Mouse (Mus musculus) hindbrain, embryonic 10.5 days (tissue): ENCODE measurements at regions not wholly inside any gene's neighbourhood (a gene's known extent, or its start where the extent isn't known, plus 50 kb on each side); places are given as distances from the start of the nearest gene placed in this dataset.

Experiments used
- DNase-seq: peaks from one replicate; pipeline ENCODE4 v3.0.0-alpha.2; 2017; ENCODE audit warnings: low spot score
- H3K27ac ChIP-seq: fragments of 300-500 bp; sonication (generic); 2 replicates; pipeline ENCODE4 v1.5.1; 2016; ENCODE audit warnings: mild to moderate bottlenecking, moderate library complexity
- H3K27me3 ChIP-seq: fragments of 300-500 bp; sonication (generic); 2 replicates; pipeline ENCODE4 v1.6.1; 2016; ENCODE audit warnings: mild to moderate bottlenecking; ENCODE audit not compliant: poor library complexity, insufficient read depth, severe bottlenecking
- H3K36me3 ChIP-seq: fragments of 300-500 bp; sonication (generic); 2 replicates; pipeline ENCODE4 v1.6.1; 2016; ENCODE audit warnings: mild to moderate bottlenecking, moderate library complexity
- H3K4me1 ChIP-seq: fragments of 300-500 bp; sonication (generic); replicated peaks from 2 replicates; pipeline ENCODE4 v1.6.1; 2016; ENCODE audit warnings: mild to moderate bottlenecking
- H3K4me3 ChIP-seq: fragments of 300-500 bp; sonication (generic); 2 replicates; pipeline ENCODE4 v1.5.1; 2016; ENCODE audit warnings: mild to moderate bottlenecking, moderate library complexity
- H3K9me3 ChIP-seq: fragments of 300-500 bp; sonication (generic); 2 replicates; pipeline ENCODE4 v1.6.1; 2016; ENCODE audit warnings: mild to moderate bottlenecking, moderate library complexity
- WGBS: fragments of 180-500 bp; shearing (Covaris S2); methylation state at CpG from one replicate; pipeline ENCODE4 v1.1.7; 2016; 5-methylcytosine and 5-hydroxymethylcytosine counted together

GRCm38 (mm10) chr12:54440851-54441593 is 215.4 kb downstream of the Sptssa start:
- DNase-seq: no peak
- no peaks in the 10 kb centered on the region for H3K9me3 ChIP-seq
- H3K27ac ChIP-seq: no peak overlapping the region
- H3K27me3 ChIP-seq: no peaks in the 10 kb centered on the region
- no peaks in the 10 kb centered on the region for H3K36me3 ChIP-seq
- H3K4me1 ChIP-seq: peaks cover 11% of the 10 kb centered on the region
- no peak overlapping the region for H3K4me3 ChIP-seq
- 88% methylated on average over 6 of the region's 6 CpGs for WGBS

GRCm38 (mm10) chr12:54438793-54439192 is 217.6 kb downstream of the Sptssa start:
- Histone ChIP-seq H3K36me3 (no peaks in the 10 kb centered on the region), H3K9me3 (no peaks in the 10 kb centered on the region), H3K27me3 (no peaks in the 10 kb centered on the region), H3K4me3 (no peak overlapping the region), H3K4me1 (peaks cover 11% of the 10 kb centered on the region), H3K27ac (no peak overlapping the region)
- 81% methylated on average over 4 of the region's 4 CpGs for WGBS
- DNase-seq: no peak

- no peak overlapping the region for H3K27ac ChIP-seq
- WGBS: 86% methylated on average over 6 of the region's 6 CpGs
These were observed 221.6 kb upstream of the Egln3 start for GRCm38 (mm10) chr12:54425236-54425635.

GRCm38 (mm10) chr12:54414829-54415228 is 211.2 kb upstream of the Egln3 start:
- H3K27ac ChIP-seq: no peak overlapping the region
- DNase-seq: no peak
- no peak overlapping the region for H3K4me3 ChIP-seq
- H3K4me1 ChIP-seq: peaks cover 11% of the 10 kb centered on the region
- WGBS: 57% methylated on average over 1 of the region's 1 CpGs
- H3K9me3 ChIP-seq: no peaks in the 10 kb centered on the region
- no peaks in the 10 kb centered on the region for H3K36me3 ChIP-seq
- no peaks in the 10 kb centered on the region for H3K27me3 ChIP-seq

More at GRCm38 (mm10) chr12:54425236-54425635, 221.6 kb upstream of the Egln3 start:
- no peaks in the 10 kb centered on the region for H3K36me3 ChIP-seq
- no peak overlapping the region for H3K4me3 ChIP-seq
- no peaks in the 10 kb centered on the region for H3K9me3 ChIP-seq
- no peaks in the 10 kb centered on the region for H3K4me1 ChIP-seq
- no peak for DNase-seq
- H3K27me3 ChIP-seq: no peaks in the 10 kb centered on the region

GRCm38 (mm10) chr12:54414201-54414600 is 210.5 kb upstream of the Egln3 start:
- Histone ChIP-seq H3K36me3 (no peaks in the 10 kb centered on the region), H3K4me3 (no peak overlapping the region), H3K27me3 (no peaks in the 10 kb centered on the region), H3K27ac (no peak overlapping the region), H3K9me3 (no peaks in the 10 kb centered on the region), H3K4me1 (peaks cover 13% of the 10 kb centered on the region)
- WGBS: 90% methylated on average over 5 of the region's 5 CpGs
- no peak for DNase-seq

- peak overlapping the region; percentile 35; the same call in 1 of the 2 replicates for H3K27ac ChIP-seq
- no peaks in the 10 kb centered on the region for H3K27me3 ChIP-seq
These were observed 206.5 kb upstream of the Egln3 start for GRCm38 (mm10) chr12:54410038-54410605.

GRCm38 (mm10) chr12:54408906-54409305 is 205.2 kb upstream of the Egln3 start:
- 87% methylated on average over 6 of the region's 6 CpGs for WGBS
- no peak for DNase-seq
- Histone ChIP-seq H3K27me3 (no peaks in the 10 kb centered on the region), H3K9me3 (no peaks in the 10 kb centered on the region), H3K4me1 (peaks cover 24% of the 10 kb centered on the region), H3K27ac (no peak overlapping the region), H3K4me3 (no peak overlapping the region), H3K36me3 (no peaks in the 10 kb centered on the region)

More at GRCm38 (mm10) chr12:54410038-54410605, 206.5 kb upstream of the Egln3 start:
- H3K9me3 ChIP-seq: no peaks in the 10 kb centered on the region
- H3K4me3 ChIP-seq: no peak overlapping the region
- WGBS: 22% methylated on average over 7 of the region's 7 CpGs
- peaks cover 21% of the 10 kb centered on the region for H3K4me1 ChIP-seq
- no peak for DNase-seq
- H3K36me3 ChIP-seq: no peaks in the 10 kb centered on the region

- Histone ChIP-seq H3K4me3 (no peak overlapping the region), H3K36me3 (no peaks in the 10 kb centered on the region), H3K4me1 (peaks cover 24% of the 10 kb centered on the region), H3K27ac (no peak overlapping the region), H3K27me3 (no peaks in the 10 kb centered on the region), H3K9me3 (no peaks in the 10 kb centered on the region)
- DNase-seq: no peak
- 57% methylated on average over 6 of the region's 6 CpGs for WGBS
These were observed 203.7 kb upstream of the Egln3 start for GRCm38 (mm10) chr12:54407301-54407896.

- no peaks in the 10 kb centered on the region for H3K27me3 ChIP-seq
- H3K9me3 ChIP-seq: no peaks in the 10 kb centered on the region
- no peak for DNase-seq
- H3K36me3 ChIP-seq: no peaks in the 10 kb centered on the region
- peaks cover 18% of the 10 kb centered on the region for H3K4me1 ChIP-seq
- 69% methylated on average over 14 of the region's 14 CpGs for WGBS
- H3K4me3 ChIP-seq: no peak overlapping the region
- H3K27ac ChIP-seq: peak overlapping the region; percentile 40
These were observed 201.4 kb upstream of the Egln3 start for GRCm38 (mm10) chr12:54405066-54405465.

- Histone ChIP-seq H3K27ac (no peak overlapping the region), H3K27me3 (no peaks in the 10 kb centered on the region), H3K9me3 (no peaks in the 10 kb centered on the region), H3K36me3 (no peaks in the 10 kb centered on the region), H3K4me1 (peaks cover 18% of the 10 kb centered on the region), H3K4me3 (no peak overlapping the region)
- DNase-seq: no peak
- 85% methylated on average over 6 of the region's 6 CpGs for WGBS
These were observed 198.9 kb upstream of the Egln3 start for GRCm38 (mm10) chr12:54402591-54402990.

GRCm38 (mm10) chr12:54401665-54402064 is 198.0 kb upstream of the Egln3 start:
- WGBS: 65% methylated on average over 1 of the region's 1 CpGs
- Histone ChIP-seq H3K9me3 (no peaks in the 10 kb centered on the region), H3K4me1 (peaks cover 13% of the 10 kb centered on the region), H3K4me3 (no peak overlapping the region), H3K27ac (no peak overlapping the region), H3K36me3 (no peaks in the 10 kb centered on the region), H3K27me3 (no peaks in the 10 kb centered on the region)
- no peak for DNase-seq

GRCm38 (mm10) chr12:54400084-54400483 is 196.4 kb upstream of the Egln3 start:
- H3K4me1 ChIP-seq: peaks cover 11% of the 10 kb centered on the region
- H3K27me3 ChIP-seq: no peaks in the 10 kb centered on the region
- H3K9me3 ChIP-seq: no peaks in the 10 kb centered on the region
- no peak overlapping the region for H3K4me3 ChIP-seq
- 86% methylated on average over 5 of the region's 5 CpGs for WGBS
- DNase-seq: no peak
- H3K36me3 ChIP-seq: no peaks in the 10 kb centered on the region
- 0 out of 2 replicates have a peak overlapping the region, but pooled peaks have one; percentile 16 for H3K27ac ChIP-seq

GRCm38 (mm10) chr12:54398080-54398479 is 194.4 kb upstream of the Egln3 start:
- WGBS: 82% methylated on average over 6 of the region's 6 CpGs
- H3K9me3 ChIP-seq: no peaks in the 10 kb centered on the region
- no peak overlapping the region for H3K27ac ChIP-seq
- no peaks in the 10 kb centered on the region for H3K27me3 ChIP-seq
- peaks cover 8% of the 10 kb centered on the region for H3K4me1 ChIP-seq
- no peak for DNase-seq
- H3K4me3 ChIP-seq: no peak overlapping the region
- no peaks in the 10 kb centered on the region for H3K36me3 ChIP-seq
